Mouse (Mus musculus) hindbrain, embryonic 12.5 days (tissue): ENCODE results near the gene Plekhb1. TPM values are rescaled to one million over a fixed set of nuclear protein-coding genes. Genes with fewer than 3 reads are reported as not detected.

Experiments
- ATAC-seq: fragments of 200-750 bp; cut with Nextera tagmentation; 2 replicates; pipeline ENCODE4 v1.8.0; 2017; ENCODE audit warnings: moderate TSS enrichment; ENCODE audit not compliant: low FRiP score
- H3K27ac ChIP-seq: fragments of 300-500 bp; sonication (generic); 2 replicates; pipeline ENCODE4 v1.5.1; 2016; ENCODE audit warnings: mild to moderate bottlenecking
- H3K27me3 ChIP-seq: fragments of 300-500 bp; sonication (generic); 2 replicates; pipeline ENCODE4 v1.6.1; 2016; ENCODE audit warnings: mild to moderate bottlenecking
- H3K36me3 ChIP-seq: fragments of 300-500 bp; sonication (generic); 2 replicates; pipeline ENCODE4 v1.6.1; 2016; ENCODE audit warnings: mild to moderate bottlenecking
- H3K4me1 ChIP-seq: fragments of 300-500 bp; sonication (generic); 2 replicates; pipeline ENCODE4 v1.6.1; 2016
- H3K4me2 ChIP-seq: fragments of 300-500 bp; sonication (generic); replicated peaks from 2 replicates; pipeline ENCODE4 v1.6.1; 2016; ENCODE audit warnings: mild to moderate bottlenecking
- H3K4me3 ChIP-seq: fragments of 300-500 bp; sonication (generic); 2 replicates; pipeline ENCODE4 v1.5.1; 2016; ENCODE audit warnings: mild to moderate bottlenecking
- H3K9ac ChIP-seq: fragments of 300-500 bp; sonication (generic); 2 replicates; pipeline ENCODE4 v1.6.1; 2016; ENCODE audit warnings: mild to moderate bottlenecking, moderate library complexity
- H3K9me3 ChIP-seq: fragments of 300-500 bp; sonication (generic); replicated peaks from 2 replicates; pipeline ENCODE4 v1.6.1; 2016; ENCODE audit warnings: mild to moderate bottlenecking
- WGBS: fragments of 180-500 bp; shearing (Covaris S2); methylation state at CpG from one replicate; pipeline ENCODE4 v1.1.7; 2016; 5-methylcytosine and 5-hydroxymethylcytosine counted together
- polyA plus RNA-seq: library from polyadenylated mRNA; unstranded; fragments of >200 nt; fragmentation: Nextera tagmentation; extraction: Ambion mirVana; gene quantifications from 2 replicates; pipeline ENCODE4 v1.2.1, GENCODE M21; 2016

Gene Plekhb1
- polyA plus RNA-seq = 10.5 and 16.9 TPM in 2 replicates

GRCm38 (mm10) chr7:100662231-100662630 is at the start of gene Plekhb1:
Gene Plekhb1, minus strand, starts transcription at chr7:100662414.
- no peak within 1 kb of the TSS for H3K4me3 ChIP-seq
- ATAC-seq = no peak
- H3K4me1 ChIP-seq = peaks cover 20% of the 10 kb centered on the region
- no peak within 1 kb of the TSS for H3K9ac ChIP-seq
- H3K27ac ChIP-seq = no peak within 1 kb of the TSS
- H3K9me3 ChIP-seq = no peaks in the 10 kb centered on the region
- peak within 1 kb of the TSS; percentile 32 for H3K4me2 ChIP-seq
- H3K27me3 ChIP-seq = peaks cover 4% of the 10 kb centered on the region; the same call in 1 of the 2 replicates
- WGBS = 78% methylated on average over 8 of the region's 8 CpGs
- no peaks in the 10 kb centered on the region for H3K36me3 ChIP-seq

GRCm38 (mm10) chr7:100706883-100707480 is 44.8 kb upstream of the Plekhb1 start:
- H3K27ac ChIP-seq = peak overlapping the region; percentile 100
- peak overlapping the region; percentile 59 for H3K4me2 ChIP-seq
- H3K9ac ChIP-seq = peak overlapping the region; percentile 94
- H3K36me3 ChIP-seq = no peaks in the 10 kb centered on the region
- H3K9me3 ChIP-seq = no peaks in the 10 kb centered on the region
- ATAC-seq = peak; percentile 66
- no peaks in the 10 kb centered on the region for H3K27me3 ChIP-seq
- WGBS = under 1% methylated on average over 23 of the region's 23 CpGs
- H3K4me3 ChIP-seq = peak overlapping the region; percentile 84
- H3K4me1 ChIP-seq = peaks cover 15% of the 10 kb centered on the region

GRCm38 (mm10) chr7:100706143-100706841 is 44.1 kb upstream of the Plekhb1 start, which contains the start of gene Fam168a:
Gene Fam168a, plus strand, starts transcription at chr7:100706635.
- H3K4me2 ChIP-seq = peak within 1 kb of the TSS; percentile 59
- H3K36me3 ChIP-seq = no peaks in the 10 kb centered on the region
- peak within 1 kb of the TSS; percentile 84 for H3K4me3 ChIP-seq
- peak; percentile 99 for ATAC-seq
- peak within 1 kb of the TSS; percentile 94 for H3K9ac ChIP-seq
- peak within 1 kb of the TSS; percentile 100 for H3K27ac ChIP-seq
- no peaks in the 10 kb centered on the region for H3K9me3 ChIP-seq
- H3K27me3 ChIP-seq = no peaks in the 10 kb centered on the region
- under 1% methylated on average over 30 of the region's 37 CpGs for WGBS
- H3K4me1 ChIP-seq = peaks cover 15% of the 10 kb centered on the region

- Histone ChIP-seq H3K36me3 (no peaks in the 10 kb centered on the region), H3K9me3 (no peaks in the 10 kb centered on the region), H3K27ac (no peak overlapping the region), H3K4me3 (no peak overlapping the region), H3K4me1 (no peaks in the 10 kb centered on the region), H3K4me2 (no peak overlapping the region), H3K9ac (no peak overlapping the region), H3K27me3 (no peaks in the 10 kb centered on the region)
- 44% methylated on average over 8 of the region's 8 CpGs for WGBS
- ATAC-seq = no peak
Observed at GRCm38 (mm10) chr7:100699771-100700770, 37.9 kb upstream of the Plekhb1 start.

- Histone ChIP-seq H3K36me3 (no peaks in the 10 kb centered on the region), H3K27ac (no peak overlapping the region), H3K9me3 (no peaks in the 10 kb centered on the region), H3K4me2 (no peak overlapping the region), H3K4me3 (no peak overlapping the region), H3K4me1 (no peaks in the 10 kb centered on the region), H3K9ac (no peak overlapping the region), H3K27me3 (no peaks in the 10 kb centered on the region)
- ATAC-seq = no peak
- WGBS = 69% methylated on average over 8 of the region's 8 CpGs
Observed at GRCm38 (mm10) chr7:100693199-100693598, 31.0 kb upstream of the Plekhb1 start.

- ATAC-seq = no peak
- H3K4me3 ChIP-seq = no peak overlapping the region
- no peaks in the 10 kb centered on the region for H3K4me1 ChIP-seq
- no peaks in the 10 kb centered on the region for H3K36me3 ChIP-seq
- no peaks in the 10 kb centered on the region for H3K27me3 ChIP-seq
- no peak overlapping the region for H3K9ac ChIP-seq
- no peaks in the 10 kb centered on the region for H3K9me3 ChIP-seq
- H3K27ac ChIP-seq = no peak overlapping the region
- H3K4me2 ChIP-seq = no peak overlapping the region
- 89% methylated on average over 7 of the region's 7 CpGs for WGBS
Observed at GRCm38 (mm10) chr7:100688471-100688870, 26.3 kb upstream of the Plekhb1 start.

GRCm38 (mm10) chr7:100685061-100686030 is 23.1 kb upstream of the Plekhb1 start:
- no peak overlapping the region for H3K4me3 ChIP-seq
- H3K4me2 ChIP-seq = no peak overlapping the region
- H3K4me1 ChIP-seq = 0 out of 2 replicates have a peak, but pooled peaks cover 2% of the 10 kb centered on the region
- no peaks in the 10 kb centered on the region for H3K9me3 ChIP-seq
- no peak overlapping the region for H3K27ac ChIP-seq
- ATAC-seq = peak; percentile 43; the same call in 1 of the 2 replicates
- no peak overlapping the region for H3K9ac ChIP-seq
- H3K36me3 ChIP-seq = no peaks in the 10 kb centered on the region
- 45% methylated on average over 13 of the region's 13 CpGs for WGBS
- H3K27me3 ChIP-seq = no peaks in the 10 kb centered on the region

- H3K36me3 ChIP-seq = no peaks in the 10 kb centered on the region
- ATAC-seq = no peak
- no peaks in the 10 kb centered on the region for H3K9me3 ChIP-seq
- 0 out of 2 replicates have a peak, but pooled peaks cover 2% of the 10 kb centered on the region for H3K4me1 ChIP-seq
- no peak overlapping the region for H3K27ac ChIP-seq
- no peaks in the 10 kb centered on the region for H3K27me3 ChIP-seq
- H3K4me2 ChIP-seq = no peak overlapping the region
- 52% methylated on average over 7 of the region's 7 CpGs for WGBS
- H3K4me3 ChIP-seq = no peak overlapping the region
- H3K9ac ChIP-seq = no peak overlapping the region
Observed at GRCm38 (mm10) chr7:100684538-100684937, 22.3 kb upstream of the Plekhb1 start.

- no peak overlapping the region for H3K27ac ChIP-seq
- H3K4me3 ChIP-seq = no peak overlapping the region
- H3K4me2 ChIP-seq = no peak overlapping the region
- WGBS = 73% methylated on average over 5 of the region's 5 CpGs
- no peak overlapping the region for H3K9ac ChIP-seq
- H3K4me1 ChIP-seq = 0 out of 2 replicates have a peak, but pooled peaks cover 5% of the 10 kb centered on the region
- H3K9me3 ChIP-seq = no peaks in the 10 kb centered on the region
- H3K27me3 ChIP-seq = no peaks in the 10 kb centered on the region
- H3K36me3 ChIP-seq = no peaks in the 10 kb centered on the region
- no peak for ATAC-seq
Observed at GRCm38 (mm10) chr7:100684081-100684480, 21.9 kb upstream of the Plekhb1 start.

- Histone ChIP-seq H3K9ac (no peak overlapping the region), H3K9me3 (no peaks in the 10 kb centered on the region), H3K4me2 (no peak overlapping the region), H3K36me3 (no peaks in the 10 kb centered on the region), H3K4me3 (no peak overlapping the region), H3K27ac (no peak overlapping the region), H3K27me3 (no peaks in the 10 kb centered on the region), H3K4me1 (0 out of 2 replicates have a peak, but pooled peaks cover 5% of the 10 kb centered on the region)
- WGBS = 82% methylated on average over 1 of the region's 1 CpGs
- ATAC-seq = no peak
Observed at GRCm38 (mm10) chr7:100683241-100683640, 21.0 kb upstream of the Plekhb1 start.

GRCm38 (mm10) chr7:100681132-100681531 is 18.9 kb upstream of the Plekhb1 start:
- Histone ChIP-seq H3K27me3 (no peaks in the 10 kb centered on the region), H3K9me3 (no peaks in the 10 kb centered on the region), H3K4me1 (0 out of 2 replicates have a peak, but pooled peaks cover 5% of the 10 kb centered on the region), H3K36me3 (no peaks in the 10 kb centered on the region), H3K27ac (no peak overlapping the region), H3K4me2 (no peak overlapping the region), H3K4me3 (no peak overlapping the region), H3K9ac (no peak overlapping the region)
- ATAC-seq = no peak
- 55% methylated on average over 5 of the region's 5 CpGs for WGBS
